Mouse (Mus musculus) MEL (cell line): Measurements from ENCODE around the gene Iqgap3. TPM values are rescaled to one million over a fixed set of nuclear protein-coding genes. Genes with fewer than 3 reads are reported as not detected.

Experiments used
- DNase-seq: peaks from one replicate; pipeline ENCODE4 v3.0.0; 2011; ENCODE audit warnings: low read depth, low spot score
- H3K27ac ChIP-seq: 2 replicates; pipeline ENCODE4 v1.5.1; 2012; ENCODE audit warnings: low read depth, mild to moderate bottlenecking, control low read depth, low read length, moderate library complexity; ENCODE audit not compliant: control insufficient read depth
- H3K27me3 ChIP-seq, 2 experiments: fragments of 150-350 bp in 1 of 2; sonication (generic) in 1 of 2; 2 replicates each; pipeline ENCODE4 v1.6.1; 2012; ENCODE audit warnings: low read length in 2 of 2, mild to moderate bottlenecking in 2 of 2, improper control_type of control experiment in 1 of 2, moderate library complexity in 1 of 2; ENCODE audit not compliant: insufficient read depth in 2 of 2, control insufficient read depth in 1 of 2
- H3K36me3 ChIP-seq, 2 experiments: 2 replicates each; pipeline ENCODE4 v1.6.1; 2012 to 2014; ENCODE audit warnings: low read length in 2 of 2, improper control_type of control experiment in 1 of 2, inconsistent platforms in 1 of 2, mild to moderate bottlenecking in 1 of 2; ENCODE audit not compliant: insufficient read depth in 2 of 2, control insufficient read depth in 1 of 2
- H3K4me1 ChIP-seq, 2 experiments: fragments of 150-350 bp in 1 of 2; sonication (generic) in 1 of 2; 2 replicates each; pipeline ENCODE4 v1.6.1; 2012; ENCODE audit warnings: low read length in 2 of 2, improper control_type of control experiment in 1 of 2, mild to moderate bottlenecking in 1 of 2; ENCODE audit not compliant: insufficient read depth in 2 of 2, control insufficient read depth in 1 of 2
- H3K4me3 ChIP-seq, 2 experiments: fragments of 150-350 bp in 1 of 2; sonication (generic) in 1 of 2; 2 replicates each; pipeline ENCODE4 v1.5.1; 2012; ENCODE audit warnings: low read depth in 2 of 2, low read length in 2 of 2, mild to moderate bottlenecking in 2 of 2, moderate library complexity in 2 of 2, control low read depth in 1 of 2, improper control_type of control experiment in 1 of 2; ENCODE audit not compliant: control insufficient read depth in 1 of 2, insufficient read depth in 1 of 2
- H3K79me2 ChIP-seq: 2 replicates; pipeline ENCODE4 v1.6.1; 2012; ENCODE audit warnings: mild to moderate bottlenecking, low read length, moderate library complexity; ENCODE audit not compliant: control insufficient read depth, poor library complexity, insufficient read depth
- H3K9ac ChIP-seq: 2 replicates; pipeline ENCODE4 v1.6.1; 2012; ENCODE audit warnings: low read depth, mild to moderate bottlenecking, control low read depth, low read length, moderate library complexity; ENCODE audit not compliant: control insufficient read depth, poor library complexity, severe bottlenecking
- H3K9me3 ChIP-seq: fragments of 150-350 bp; sonication (generic); replicated peaks from 2 replicates; pipeline ENCODE4 v1.6.1; 2012; ENCODE audit warnings: mild to moderate bottlenecking, low read length, improper control_type of control experiment, moderate library complexity; ENCODE audit not compliant: insufficient read depth
- BHLHE40 ChIP-seq: IDR thresholded peaks from 2 replicates; pipeline ENCODE4 v1.6.1; 2012; ENCODE audit warnings: low read depth, mild to moderate bottlenecking, inconsistent platforms, low read length, improper control_type of control experiment, borderline replicate concordance
- CHD1 ChIP-seq: IDR thresholded peaks from 2 replicates; pipeline ENCODE4 v1.6.1; 2012; ENCODE audit warnings: low read depth, mild to moderate bottlenecking, inconsistent platforms, low read length, improper control_type of control experiment
- CHD2 ChIP-seq: IDR thresholded peaks from 2 replicates; pipeline ENCODE4 v1.6.1; 2011; ENCODE audit warnings: low read length, improper control_type of control experiment
- CTCF ChIP-seq, 3 experiments: IDR thresholded peaks in 2 of 3; conservative IDR thresholded peaks in 1 of 3; 2 replicates each; pipeline ENCODE4 v1.5.1; 2011 to 2012; ENCODE audit warnings: low read length in 3 of 3, low read depth in 2 of 3, mild to moderate bottlenecking in 2 of 3, improper control_type of control experiment in 1 of 3, inconsistent platforms in 1 of 3, mixed read lengths in 1 of 3, moderate library complexity in 1 of 3; ENCODE audit not compliant: control insufficient read depth in 1 of 3, insufficient read depth in 1 of 3, poor library complexity in 1 of 3, severe bottlenecking in 1 of 3
- ELF1 ChIP-seq: IDR thresholded peaks from 2 replicates; pipeline ENCODE4 v1.6.1; 2014; ENCODE audit warnings: low read depth, mild to moderate bottlenecking, inconsistent platforms, low read length, improper control_type of control experiment, moderate library complexity
- EP300 ChIP-seq, 2 experiments: IDR thresholded peaks; 2 replicates each; pipeline ENCODE4 v1.6.1; 2011; ENCODE audit warnings: improper control_type of control experiment in 2 of 2, low read length in 2 of 2, low read depth in 1 of 2, mild to moderate bottlenecking in 1 of 2
- ETS1 ChIP-seq: IDR thresholded peaks from 2 replicates; pipeline ENCODE4 v1.6.1; 2012; ENCODE audit warnings: low read depth, mild to moderate bottlenecking, inconsistent platforms, low read length, improper control_type of control experiment, moderate library complexity
- GABPA ChIP-seq: IDR thresholded peaks from 2 replicates; pipeline ENCODE4 v1.6.1; 2012; ENCODE audit warnings: low read depth, mild to moderate bottlenecking, inconsistent platforms, low read length, improper control_type of control experiment, moderate library complexity
- JUND ChIP-seq: IDR thresholded peaks from 2 replicates; pipeline ENCODE4 v1.6.1; 2011; ENCODE audit warnings: low read depth, mild to moderate bottlenecking, improper control_type of control experiment, low read length
- KAT2A ChIP-seq: conservative IDR thresholded peaks from 2 replicates; pipeline ENCODE4 v1.6.1; 2012; ENCODE audit warnings: low read depth, low read length, improper control_type of control experiment, inconsistent platforms
- MAFK ChIP-seq: IDR thresholded peaks from 2 replicates; pipeline ENCODE4 v1.6.1; 2011; ENCODE audit warnings: low read depth, mild to moderate bottlenecking, low read length, improper control_type of control experiment, borderline replicate concordance
- MAX ChIP-seq: IDR thresholded peaks from 2 replicates; pipeline ENCODE4 v1.6.1; 2011; ENCODE audit warnings: low read length, improper control_type of control experiment
- MAZ ChIP-seq: IDR thresholded peaks from 2 replicates; pipeline ENCODE4 v1.6.1; 2012; ENCODE audit warnings: low read depth, mild to moderate bottlenecking, inconsistent platforms, low read length, improper control_type of control experiment
- MEF2A ChIP-seq: IDR thresholded peaks from 2 replicates; pipeline ENCODE4 v1.6.1; 2014; ENCODE audit warnings: low read depth, mild to moderate bottlenecking, inconsistent platforms, low read length, improper control_type of control experiment; ENCODE audit not compliant: poor library complexity, insufficient replicate concordance, severe bottlenecking; ENCODE audit errors: extremely low read depth
- MXI1 ChIP-seq: IDR thresholded peaks from 2 replicates; pipeline ENCODE4 v1.6.1; 2011; ENCODE audit warnings: mild to moderate bottlenecking, low read depth, low read length, improper control_type of control experiment
- MYC ChIP-seq: IDR thresholded peaks from 2 replicates; pipeline ENCODE4 v1.6.1; 2011; ENCODE audit warnings: low read depth, mild to moderate bottlenecking, low read length, improper control_type of control experiment, moderate library complexity
- NELFE ChIP-seq: IDR thresholded peaks from 2 replicates; pipeline ENCODE4 v1.6.1; 2011; ENCODE audit warnings: low read depth, low read length, improper control_type of control experiment
- NRF1 ChIP-seq: IDR thresholded peaks from 2 replicates; pipeline ENCODE4 v1.6.1; 2014; ENCODE audit warnings: low read depth, mild to moderate bottlenecking, inconsistent platforms, low read length, improper control_type of control experiment, moderate library complexity; ENCODE audit not compliant: poor library complexity, insufficient read depth, severe bottlenecking
- POLR2A ChIP-seq, 2 experiments: IDR thresholded peaks; 2 replicates each; pipeline ENCODE4 v1.6.1; 2011 to 2012; ENCODE audit warnings: low read length in 2 of 2, mild to moderate bottlenecking in 2 of 2, control low read depth in 1 of 2, improper control_type of control experiment in 1 of 2, low read depth in 1 of 2, moderate library complexity in 1 of 2; ENCODE audit not compliant: control insufficient read depth in 1 of 2, insufficient read depth in 1 of 2, poor library complexity in 1 of 2
- POLR2AphosphoS2 ChIP-seq: IDR thresholded peaks from 2 replicates; pipeline ENCODE4 v1.6.1; 2011; ENCODE audit warnings: low read length, improper control_type of control experiment
- POLR2AphosphoS5 ChIP-seq: IDR thresholded peaks from 2 replicates; pipeline ENCODE4 v1.6.1; 2012; ENCODE audit warnings: low read depth, borderline replicate concordance, mild to moderate bottlenecking, inconsistent platforms, low read length, moderate library complexity, mixed read lengths
- RAD21 ChIP-seq: IDR thresholded peaks from 2 replicates; pipeline ENCODE4 v1.6.1; 2011; ENCODE audit warnings: mild to moderate bottlenecking, low read depth, low read length, improper control_type of control experiment
- RCOR1 ChIP-seq: IDR thresholded peaks from 2 replicates; pipeline ENCODE4 v1.6.1; 2012; ENCODE audit warnings: low read depth, mild to moderate bottlenecking, inconsistent platforms, low read length, improper control_type of control experiment
- SIN3A ChIP-seq: IDR thresholded peaks from 2 replicates; pipeline ENCODE4 v1.6.1; 2012; ENCODE audit warnings: low read length, improper control_type of control experiment, inconsistent platforms
- SMC3 ChIP-seq: IDR thresholded peaks from 2 replicates; pipeline ENCODE4 v1.6.1; 2011; ENCODE audit warnings: low read depth, low read length, improper control_type of control experiment
- TAL1 ChIP-seq: IDR thresholded peaks from 2 replicates; pipeline ENCODE4 v1.6.1; 2012; ENCODE audit warnings: mild to moderate bottlenecking, inconsistent platforms, low read length, moderate library complexity, mixed read lengths
- TCF12 ChIP-seq: IDR thresholded peaks from 2 replicates; pipeline ENCODE4 v1.6.1; 2014; ENCODE audit warnings: low read depth, mild to moderate bottlenecking, inconsistent platforms, low read length, improper control_type of control experiment, moderate library complexity
- UBTF ChIP-seq: IDR thresholded peaks from 2 replicates; pipeline ENCODE4 v1.6.1; 2012; ENCODE audit warnings: low read depth, mild to moderate bottlenecking, inconsistent platforms, low read length, improper control_type of control experiment, moderate library complexity, borderline replicate concordance; ENCODE audit not compliant: insufficient read depth
- USF1 ChIP-seq: IDR thresholded peaks from 2 replicates; pipeline ENCODE4 v1.6.1; 2014; ENCODE audit warnings: low read depth, mild to moderate bottlenecking, inconsistent platforms, low read length, improper control_type of control experiment, moderate library complexity
- USF2 ChIP-seq, 2 experiments: IDR thresholded peaks; 2 replicates each; pipeline ENCODE4 v1.6.1; 2011 to 2012; ENCODE audit warnings: improper control_type of control experiment in 2 of 2, low read length in 2 of 2, borderline replicate concordance in 1 of 2, inconsistent platforms in 1 of 2, low read depth in 1 of 2, mild to moderate bottlenecking in 1 of 2; ENCODE audit not compliant: insufficient read depth in 1 of 2
- ZC3H11A ChIP-seq: IDR thresholded peaks from 2 replicates; pipeline ENCODE4 v1.6.1; 2012; ENCODE audit warnings: low read depth, mild to moderate bottlenecking, inconsistent platforms, low read length, improper control_type of control experiment
- ZKSCAN1 ChIP-seq: IDR thresholded peaks from 2 replicates; pipeline ENCODE4 v1.6.1; 2012; ENCODE audit warnings: low read depth, mild to moderate bottlenecking, inconsistent platforms, low read length, improper control_type of control experiment, moderate library complexity
- ZMIZ1 ChIP-seq: IDR thresholded peaks from 2 replicates; pipeline ENCODE4 v1.6.1; 2012; ENCODE audit warnings: low read depth, mild to moderate bottlenecking, inconsistent platforms, low read length, improper control_type of control experiment, moderate library complexity
- ZNF384 ChIP-seq: IDR thresholded peaks from 2 replicates; pipeline ENCODE4 v1.6.1; 2012; ENCODE audit warnings: low read depth, mild to moderate bottlenecking, inconsistent platforms, low read length, improper control_type of control experiment
- polyA plus RNA-seq, 2 experiments: library from polyadenylated mRNA; stranded (reverse) in 1 of 2; unstranded in 1 of 2; fragments of >175 nt in 1 of 2; fragments of >200 nt in 1 of 2; gene quantifications; 2 replicates each; pipeline versions ENCODE4 v1.2.1 to v1.2.4; 2012; ENCODE audit warnings: low replicate concordance in 2 of 2, low read depth in 1 of 2; ENCODE audit not compliant: insufficient read length in 2 of 2, insufficient read depth in 1 of 2, missing spikeins in 1 of 2
- total RNA-seq: library from RNA; depleted of rRNA; stranded (reverse); fragments of 300-350 nt; gene quantifications from 2 replicates; pipeline ENCODE4 v1.2.3, GENCODE M21; 2012

Iqgap3 gene
- total and polyA plus RNA-seq, 3 experiments, result 21.1 to 42.5 TPM; not detected in 1

DNA sequence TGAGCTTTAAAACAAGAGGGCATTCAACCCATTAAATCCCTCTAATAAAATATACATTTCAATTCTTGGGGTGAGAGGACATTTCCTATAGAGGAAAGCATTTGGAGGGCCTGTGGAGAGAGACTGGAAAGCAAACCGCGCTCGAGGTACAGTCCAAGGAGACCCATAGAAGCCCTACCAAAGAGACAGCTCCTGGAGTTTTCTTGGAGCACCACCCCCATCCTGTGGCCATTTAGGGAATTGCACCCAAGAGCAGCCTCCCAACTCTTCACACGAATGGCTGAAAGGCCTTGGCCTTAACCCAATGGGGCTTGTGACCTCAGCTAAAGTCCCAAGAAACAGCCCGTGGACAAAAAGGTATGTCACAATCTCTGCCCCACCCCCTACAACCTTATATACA is 10.0 kb upstream of the Iqgap3 start:
- H3K27me3 ChIP-seq, result peaks cover 15 to 16% of the 10 kb centered on the region in 2 experiments
- peak; percentile 23; the same call in 1 of the 2 replicates for TF ChIP-seq SIN3A
- TF ChIP-seq POLR2AphosphoS2, result no peak
- TF ChIP-seq TAL1, result no peak
- no peak for TF ChIP-seq CHD2
- no peak for TF ChIP-seq MXI1
- no peak for TF ChIP-seq UBTF
- TF ChIP-seq MAX, result no peak
- no peak for TF ChIP-seq JUND
- TF ChIP-seq ETS1, result no peak
- TF ChIP-seq GABPA, result no peak
- TF ChIP-seq NRF1, result no peak
- no peak for TF ChIP-seq RCOR1
- TF ChIP-seq RAD21, result peak; percentile 100
- TF ChIP-seq MYC, result no peak
- no peak for TF ChIP-seq USF1
- peak; percentile 97 to 98 (median 97) for TF ChIP-seq CTCF (IDR thresholded peaks at IDR 0.05 in 2 of 3, conservative IDR thresholded peaks at IDR 0.05 in 1 of 3; ENCODE audit: control insufficient read depth in 1 of 3, insufficient read depth in 1 of 3, low read depth in 2 of 3, low read length in 3 of 3, poor library complexity in 1 of 3, severe bottlenecking in 1 of 3)
- no peak for TF ChIP-seq CHD1
- TF ChIP-seq EP300 (IDR thresholded peaks at IDR 0.05; ENCODE audit: low read depth in 1 of 2, low read length in 2 of 2), result no peak
- peak; percentile 97 for TF ChIP-seq ZC3H11A
- TF ChIP-seq POLR2AphosphoS5, result no peak
- TF ChIP-seq MAFK, result no peak
- no peak for TF ChIP-seq NELFE
- peak; percentile 98 for TF ChIP-seq SMC3
- no peak for TF ChIP-seq ZKSCAN1
- no peak for TF ChIP-seq ZMIZ1
- no peak for TF ChIP-seq TCF12
- no peak for TF ChIP-seq ELF1
- no peak for TF ChIP-seq POLR2A (IDR thresholded peaks at IDR 0.05; ENCODE audit: control insufficient read depth in 1 of 2, insufficient read depth in 1 of 2, low read depth in 1 of 2, low read length in 2 of 2, poor library complexity in 1 of 2)
- no peak for TF ChIP-seq MEF2A
- no peak for TF ChIP-seq KAT2A
- TF ChIP-seq USF2 (IDR thresholded peaks at IDR 0.05; ENCODE audit: borderline replicate concordance in 1 of 2, insufficient read depth in 1 of 2, low read depth in 1 of 2, low read length in 2 of 2), result no peak
- no peak for TF ChIP-seq BHLHE40
- TF ChIP-seq ZNF384, result no peak
- no peak for TF ChIP-seq MAZ
- TF ChIP-seq, all 39 proteins: peak for 5
- H3K27ac ChIP-seq, result no peak overlapping the region
- DNase-seq, result peak; percentile 88
- no peak overlapping the region for H3K9ac ChIP-seq
- no peak overlapping the region for H3K4me3 ChIP-seq
- no peaks in the 10 kb centered on the region for H3K36me3 ChIP-seq
- H3K9me3 ChIP-seq, result no peaks in the 10 kb centered on the region
- H3K4me1 ChIP-seq, result no peaks in the 10 kb centered on the region
- H3K79me2 ChIP-seq, result no peaks in the 10 kb centered on the region
